Mouse (Mus musculus) MEL (cell line): Measurements from ENCODE around the gene Ddost. TPM values are rescaled to one million over a fixed set of nuclear protein-coding genes. Genes with fewer than 3 reads are reported as not detected.
A peak's percentile ranks its signal among the peaks of the same experiment; 100 is the strongest.

Source experiments
- DNase-seq: peaks from one replicate; pipeline ENCODE4 v3.0.0; 2011; ENCODE audit warnings: low read depth, low spot score
- H3K27ac ChIP-seq: 2 replicates; pipeline ENCODE4 v1.5.1; 2012; ENCODE audit warnings: low read depth, mild to moderate bottlenecking, control low read depth, low read length, moderate library complexity; ENCODE audit not compliant: control insufficient read depth
- H3K27me3 ChIP-seq, 2 experiments: fragments of 150-350 bp in 1 of 2; sonication (generic) in 1 of 2; 2 replicates each; pipeline ENCODE4 v1.6.1; 2012; ENCODE audit warnings: low read length in 2 of 2, mild to moderate bottlenecking in 2 of 2, improper control_type of control experiment in 1 of 2, moderate library complexity in 1 of 2; ENCODE audit not compliant: insufficient read depth in 2 of 2, control insufficient read depth in 1 of 2
- H3K36me3 ChIP-seq, 2 experiments: 2 replicates each; pipeline ENCODE4 v1.6.1; 2012 to 2014; ENCODE audit warnings: low read length in 2 of 2, improper control_type of control experiment in 1 of 2, inconsistent platforms in 1 of 2, mild to moderate bottlenecking in 1 of 2; ENCODE audit not compliant: insufficient read depth in 2 of 2, control insufficient read depth in 1 of 2
- H3K4me1 ChIP-seq, 2 experiments: fragments of 150-350 bp in 1 of 2; sonication (generic) in 1 of 2; 2 replicates each; pipeline ENCODE4 v1.6.1; 2012; ENCODE audit warnings: low read length in 2 of 2, improper control_type of control experiment in 1 of 2, mild to moderate bottlenecking in 1 of 2; ENCODE audit not compliant: insufficient read depth in 2 of 2, control insufficient read depth in 1 of 2
- H3K4me3 ChIP-seq, 2 experiments: fragments of 150-350 bp in 1 of 2; sonication (generic) in 1 of 2; 2 replicates each; pipeline ENCODE4 v1.5.1; 2012; ENCODE audit warnings: low read depth in 2 of 2, low read length in 2 of 2, mild to moderate bottlenecking in 2 of 2, moderate library complexity in 2 of 2, control low read depth in 1 of 2, improper control_type of control experiment in 1 of 2; ENCODE audit not compliant: control insufficient read depth in 1 of 2, insufficient read depth in 1 of 2
- H3K79me2 ChIP-seq: 2 replicates; pipeline ENCODE4 v1.6.1; 2012; ENCODE audit warnings: mild to moderate bottlenecking, low read length, moderate library complexity; ENCODE audit not compliant: control insufficient read depth, poor library complexity, insufficient read depth
- H3K9ac ChIP-seq: 2 replicates; pipeline ENCODE4 v1.6.1; 2012; ENCODE audit warnings: low read depth, mild to moderate bottlenecking, control low read depth, low read length, moderate library complexity; ENCODE audit not compliant: control insufficient read depth, poor library complexity, severe bottlenecking
- H3K9me3 ChIP-seq: fragments of 150-350 bp; sonication (generic); replicated peaks from 2 replicates; pipeline ENCODE4 v1.6.1; 2012; ENCODE audit warnings: mild to moderate bottlenecking, low read length, improper control_type of control experiment, moderate library complexity; ENCODE audit not compliant: insufficient read depth
- BHLHE40 ChIP-seq: IDR thresholded peaks from 2 replicates; pipeline ENCODE4 v1.6.1; 2012; ENCODE audit warnings: low read depth, mild to moderate bottlenecking, inconsistent platforms, low read length, improper control_type of control experiment, borderline replicate concordance
- CHD2 ChIP-seq: IDR thresholded peaks from 2 replicates; pipeline ENCODE4 v1.6.1; 2011; ENCODE audit warnings: low read length, improper control_type of control experiment
- E2F4 ChIP-seq: IDR thresholded peaks from 2 replicates; pipeline ENCODE4 v1.6.1; 2011; ENCODE audit warnings: low read depth, low read length, improper control_type of control experiment, borderline replicate concordance
- GABPA ChIP-seq: IDR thresholded peaks from 2 replicates; pipeline ENCODE4 v1.6.1; 2012; ENCODE audit warnings: low read depth, mild to moderate bottlenecking, inconsistent platforms, low read length, improper control_type of control experiment, moderate library complexity
- MAZ ChIP-seq: IDR thresholded peaks from 2 replicates; pipeline ENCODE4 v1.6.1; 2012; ENCODE audit warnings: low read depth, mild to moderate bottlenecking, inconsistent platforms, low read length, improper control_type of control experiment
- MEF2A ChIP-seq: IDR thresholded peaks from 2 replicates; pipeline ENCODE4 v1.6.1; 2014; ENCODE audit warnings: low read depth, mild to moderate bottlenecking, inconsistent platforms, low read length, improper control_type of control experiment; ENCODE audit not compliant: poor library complexity, insufficient replicate concordance, severe bottlenecking; ENCODE audit errors: extremely low read depth
- MYC ChIP-seq: IDR thresholded peaks from 2 replicates; pipeline ENCODE4 v1.6.1; 2011; ENCODE audit warnings: low read depth, mild to moderate bottlenecking, low read length, improper control_type of control experiment, moderate library complexity
- NRF1 ChIP-seq: IDR thresholded peaks from 2 replicates; pipeline ENCODE4 v1.6.1; 2014; ENCODE audit warnings: low read depth, mild to moderate bottlenecking, inconsistent platforms, low read length, improper control_type of control experiment, moderate library complexity; ENCODE audit not compliant: poor library complexity, insufficient read depth, severe bottlenecking
- RAD21 ChIP-seq: IDR thresholded peaks from 2 replicates; pipeline ENCODE4 v1.6.1; 2011; ENCODE audit warnings: mild to moderate bottlenecking, low read depth, low read length, improper control_type of control experiment
- SIN3A ChIP-seq: IDR thresholded peaks from 2 replicates; pipeline ENCODE4 v1.6.1; 2012; ENCODE audit warnings: low read length, improper control_type of control experiment, inconsistent platforms
- USF1 ChIP-seq: IDR thresholded peaks from 2 replicates; pipeline ENCODE4 v1.6.1; 2014; ENCODE audit warnings: low read depth, mild to moderate bottlenecking, inconsistent platforms, low read length, improper control_type of control experiment, moderate library complexity
- USF2 ChIP-seq, 2 experiments: IDR thresholded peaks; 2 replicates each; pipeline ENCODE4 v1.6.1; 2011 to 2012; ENCODE audit warnings: improper control_type of control experiment in 2 of 2, low read length in 2 of 2, borderline replicate concordance in 1 of 2, inconsistent platforms in 1 of 2, low read depth in 1 of 2, mild to moderate bottlenecking in 1 of 2; ENCODE audit not compliant: insufficient read depth in 1 of 2
- ZC3H11A ChIP-seq: IDR thresholded peaks from 2 replicates; pipeline ENCODE4 v1.6.1; 2012; ENCODE audit warnings: low read depth, mild to moderate bottlenecking, inconsistent platforms, low read length, improper control_type of control experiment
- ZKSCAN1 ChIP-seq: IDR thresholded peaks from 2 replicates; pipeline ENCODE4 v1.6.1; 2012; ENCODE audit warnings: low read depth, mild to moderate bottlenecking, inconsistent platforms, low read length, improper control_type of control experiment, moderate library complexity
- ZNF384 ChIP-seq: IDR thresholded peaks from 2 replicates; pipeline ENCODE4 v1.6.1; 2012; ENCODE audit warnings: low read depth, mild to moderate bottlenecking, inconsistent platforms, low read length, improper control_type of control experiment
- polyA plus RNA-seq, 2 experiments: library from polyadenylated mRNA; stranded (reverse) in 1 of 2; unstranded in 1 of 2; fragments of >175 nt in 1 of 2; fragments of >200 nt in 1 of 2; gene quantifications; 2 replicates each; pipeline versions ENCODE4 v1.2.1 to v1.2.4; 2012; ENCODE audit warnings: low replicate concordance in 2 of 2, low read depth in 1 of 2; ENCODE audit not compliant: insufficient read length in 2 of 2, insufficient read depth in 1 of 2, missing spikeins in 1 of 2
- total RNA-seq: library from RNA; depleted of rRNA; stranded (reverse); fragments of 300-350 nt; gene quantifications from 2 replicates; pipeline ENCODE4 v1.2.3, GENCODE M21; 2012

The Ddost gene
- total and polyA plus RNA-seq, 3 experiments, result 68.9 to 402 (median 283) TPM

DNA sequence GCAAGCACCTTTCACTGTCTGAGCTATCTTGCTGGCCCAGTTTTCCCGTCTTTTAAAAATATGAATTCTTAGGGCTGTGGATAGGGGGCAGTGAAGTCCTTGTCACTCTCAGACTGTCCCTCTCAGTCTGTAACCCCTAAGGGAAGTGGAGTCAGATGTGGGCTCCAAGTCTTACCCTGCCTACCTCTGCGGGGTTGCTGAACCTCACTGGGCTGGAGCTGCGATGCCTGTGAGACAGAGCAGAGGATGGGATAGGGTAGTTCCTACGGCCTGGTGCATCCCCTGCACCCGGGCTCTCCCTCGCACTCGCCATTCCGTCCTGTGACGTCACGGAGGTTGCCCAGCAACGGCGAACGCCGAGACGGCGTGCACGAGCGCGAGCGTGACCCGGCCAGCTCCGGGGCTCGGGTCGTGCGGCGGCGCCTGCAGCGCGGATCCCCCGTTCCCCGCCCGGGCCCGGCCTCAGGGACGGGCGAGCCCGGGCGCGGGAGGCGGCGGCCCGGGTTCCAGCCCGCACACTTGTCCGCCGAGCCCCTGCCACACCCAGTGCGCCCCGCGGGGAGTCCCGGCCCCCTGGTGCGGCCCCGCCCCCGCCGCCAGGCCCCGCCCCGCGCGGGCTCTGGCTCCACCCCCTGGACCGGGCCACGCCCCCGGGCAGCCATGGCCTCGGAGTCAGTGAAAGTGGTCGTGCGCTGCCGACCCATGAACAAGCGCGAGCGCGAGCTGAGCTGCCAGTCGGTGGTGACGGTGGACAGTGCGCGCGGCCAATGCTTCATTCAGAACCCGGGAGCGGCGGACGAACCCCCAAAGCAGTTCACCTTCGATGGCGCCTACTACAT lies 42.5 kb upstream of the Ddost start (continued):
- TF ChIP-seq BHLHE40, result no peak
- TF ChIP-seq USF2 (IDR thresholded peaks at IDR 0.05; ENCODE audit: borderline replicate concordance in 1 of 2, insufficient read depth in 1 of 2, low read depth in 1 of 2, low read length in 2 of 2), result no peak
- TF ChIP-seq CHD2, result no peak
- no peak for TF ChIP-seq E2F4
- no peak for TF ChIP-seq GABPA
- peak; percentile 78; the same call in 1 of the 2 replicates for TF ChIP-seq SIN3A
- TF ChIP-seq MYC, result no peak
- no peak for TF ChIP-seq USF1
- TF ChIP-seq MAZ, result no peak
- no peak for TF ChIP-seq ZKSCAN1

DNA sequence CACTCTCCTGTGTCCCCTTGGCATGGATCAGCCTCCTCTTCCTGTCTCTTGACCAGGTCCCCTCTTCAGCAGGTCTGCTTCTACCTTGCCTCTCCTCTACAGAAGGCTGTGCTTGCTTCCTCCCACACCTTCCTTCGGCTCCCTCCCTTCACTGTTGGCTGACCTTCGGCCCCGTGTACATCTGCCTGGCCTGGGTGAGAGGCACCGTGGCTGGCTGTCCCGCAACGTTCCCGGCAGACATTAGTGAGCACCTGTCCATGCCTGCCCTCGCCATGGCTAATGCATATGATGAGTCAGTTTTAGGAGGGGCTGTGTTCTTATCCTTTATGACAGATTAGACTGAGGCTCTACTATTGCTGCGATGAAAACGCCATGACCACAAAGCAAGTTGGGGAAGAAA lies 36.7 kb upstream of the Ddost start:
- no peaks in the 10 kb centered on the region for H3K36me3 ChIP-seq
- H3K79me2 ChIP-seq, result no peaks in the 10 kb centered on the region
- no peaks in the 10 kb centered on the region for H3K9me3 ChIP-seq
- no peak overlapping the region for H3K27ac ChIP-seq
- no peaks in the 10 kb centered on the region; a peak in 1 of 4 replicates for H3K27me3 ChIP-seq
- peaks cover 3% of the 10 kb centered on the region in 2 experiments for H3K4me1 ChIP-seq
- TF ChIP-seq ZNF384, result no peak
- TF ChIP-seq ZC3H11A, result no peak
- no peak for TF ChIP-seq GABPA
- no peak for TF ChIP-seq MAZ
- TF ChIP-seq MEF2A, result no peak
- TF ChIP-seq BHLHE40, result no peak
- no peak for TF ChIP-seq CHD2
- no peak for TF ChIP-seq NRF1
- TF ChIP-seq RAD21, result no peak
- H3K9ac ChIP-seq, result no peak overlapping the region
- DNase-seq, result no peak
- H3K4me3 ChIP-seq, result no peak overlapping the region
